Mouse (Mus musculus) frontal cortex, postnatal 25 days (tissue): ENCODE data around the gene Phox2b.

ENCODE experiments used
- DNase-seq, 2 experiments: peaks; one replicate each; pipeline ENCODE4 v3.0.0; 2022; ENCODE audit warnings: low spot score in 2 of 2

Gene Phox2b

GRCm38 (mm10) chr5:67091766-67092165 is 7.3 kb downstream of the Phox2b start:
- no peak for DNase-seq

- DNase-seq = no peak
Observed at GRCm38 (mm10) chr5:67090856-67091255, 8.2 kb downstream of the Phox2b start.

DNA sequence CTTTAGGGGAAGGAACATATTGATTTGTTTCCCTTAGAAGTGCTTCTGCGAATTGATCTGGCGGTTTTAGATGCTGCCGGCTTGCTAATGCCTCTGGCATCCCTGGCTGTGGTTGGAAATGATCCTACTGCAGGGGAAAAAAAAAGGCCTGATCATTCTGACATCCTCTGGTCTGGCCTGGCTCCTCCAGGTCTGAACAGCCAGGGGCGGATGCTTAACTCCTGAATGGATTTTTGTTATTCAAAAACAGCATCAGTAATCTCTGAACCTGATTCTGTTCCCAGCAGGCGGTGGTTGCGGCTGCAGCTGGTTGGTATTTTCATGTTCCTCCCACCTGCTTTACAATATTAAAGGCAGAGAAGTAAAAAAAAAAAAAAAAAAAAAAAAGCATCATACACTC is 16.0 kb downstream of the Phox2b start:
- no peak for DNase-seq

DNA sequence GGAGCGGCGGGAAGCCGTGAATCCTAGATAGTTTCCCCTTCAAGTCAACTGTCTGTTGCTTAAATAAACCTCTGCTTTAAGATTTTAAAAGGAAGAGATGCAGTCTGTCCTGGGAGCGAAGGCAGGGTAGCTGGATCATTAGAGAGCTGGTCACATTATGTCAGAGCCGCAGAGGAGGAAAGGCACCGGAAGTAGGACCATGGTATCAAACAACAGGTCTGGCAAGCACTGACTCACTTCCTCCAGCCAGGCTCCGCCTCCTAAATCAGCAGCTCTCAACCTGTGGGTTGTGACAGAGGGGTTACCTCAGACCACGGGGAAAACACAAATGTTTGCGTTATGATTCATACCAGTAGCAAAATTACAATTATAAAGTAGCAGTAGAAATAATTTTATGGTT is 35.5 kb downstream of the Phox2b start:
- no peak for DNase-seq

DNA sequence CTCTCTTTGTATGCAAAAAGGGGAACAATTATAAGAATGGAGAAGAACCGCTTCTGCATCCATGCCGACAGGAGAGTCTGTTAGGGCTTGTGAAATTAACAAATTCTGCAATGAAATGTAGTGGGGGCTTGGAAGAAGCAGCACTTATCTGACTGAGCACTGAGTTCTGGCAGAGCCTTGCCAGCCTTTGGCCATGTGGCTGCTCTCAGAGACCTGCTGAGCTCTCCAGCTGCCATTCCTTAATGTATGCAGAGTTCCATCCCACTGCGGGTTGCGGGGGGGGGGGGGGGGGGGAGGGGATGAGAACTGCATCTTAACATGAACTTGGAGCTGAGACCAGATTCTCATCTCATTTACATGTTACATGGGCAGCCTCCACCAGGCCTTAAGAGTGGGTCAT is 38.6 kb downstream of the Phox2b start:
- no peak for DNase-seq

GRCm38 (mm10) chr5:67057803-67058202 is 41.3 kb downstream of the Phox2b start:
- DNase-seq = no peak

DNA sequence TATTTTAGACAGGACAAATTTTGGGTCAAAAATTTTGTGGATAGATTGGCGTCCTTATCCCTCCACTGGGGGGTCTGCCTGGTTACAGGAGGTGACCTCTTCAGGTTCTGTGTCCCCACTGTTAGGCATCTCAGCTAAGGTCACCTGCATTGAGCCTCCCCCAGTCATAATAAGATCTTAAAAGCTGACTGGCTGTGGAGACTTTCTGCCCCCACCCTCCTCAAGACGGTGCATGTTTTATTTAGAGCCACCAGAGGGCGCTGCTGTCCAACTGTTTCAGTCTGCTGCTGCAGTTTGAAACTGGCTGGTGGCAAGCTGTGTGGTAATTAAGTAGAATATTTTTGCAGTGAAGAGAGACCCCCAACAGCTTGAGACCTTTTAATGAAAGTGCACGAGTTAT is 51.1 kb downstream of the Phox2b start:
- DNase-seq = no peak
